Mouse (Mus musculus): Measurements from ENCODE around the gene Wls. TPM values are rescaled to one million over a fixed set of nuclear protein-coding genes. Genes with fewer than 3 reads are reported as not detected.

Wls gene
- 10 to 100 TPM; 25.3 to 30.9 TPM for total RNA-seq (2021)
- long read RNA-seq, experiment 1, transcript Wls-201 (12 exons, 3,559 nt) = major isoform, 17 of 18 reads
- long read RNA-seq, experiment 1, partial matches to known transcripts = 0 of 18 reads
- long read RNA-seq, experiment 1, other reads (novel, unspliced or antisense) = 0 of 18 reads
- long read RNA-seq, experiment 2, transcript Wls-201 (12 exons, 3,559 nt) = major isoform, 20 of 24 reads
- long read RNA-seq, experiment 2, partial matches to known transcripts = 0 of 24 reads
- long read RNA-seq, experiment 2, other reads (novel, unspliced or antisense) = 0 of 24 reads

GRCm38 (mm10) chr3:159839481-159839880, at the start of gene Wls:
Wls (plus strand) TSS chr3:159839672.
- DNase-seq = peak; percentile 68
- intact Hi-C loops (cut with DNase I; ENCODE audit: low total_unique reads) = no loop called here

GRCm38 (mm10) chr3:159789781-159790180, 49.7 kb upstream of the Wls start:
- intact Hi-C loops (cut with DNase I; ENCODE audit: low total_unique reads) = no loop called here
- no peak for DNase-seq

- no peak for DNase-seq
- intact Hi-C loops (cut with DNase I; ENCODE audit: low total_unique reads) = no loop called here
These were observed 7.9 kb upstream of the Wls start for GRCm38 (mm10) chr3:159831535-159831934.

GRCm38 (mm10) chr3:159840002-159840816, 737 bp downstream of the Wls start:
- DNase-seq = peak; percentile 55
- intact Hi-C loops (cut with DNase I; ENCODE audit: low total_unique reads) = no loop called here

- intact Hi-C loops (cut with DNase I; ENCODE audit: low total_unique reads) = no loop called here
- no peak for DNase-seq
These were observed 1.4 kb downstream of the Wls start for GRCm38 (mm10) chr3:159840817-159841390.

GRCm38 (mm10) chr3:159841458-159841857, 2.0 kb downstream of the Wls start:
- intact Hi-C loops (cut with DNase I; ENCODE audit: low total_unique reads) = no loop called here

GRCm38 (mm10) chr3:159843135-159843534, 3.7 kb downstream of the Wls start:
- DNase-seq = no peak
- intact Hi-C loops (cut with DNase I; ENCODE audit: low total_unique reads) = no loop called here

More at GRCm38 (mm10) chr3:159841458-159841857, 2.0 kb downstream of the Wls start:
- DNase-seq = no peak

GRCm38 (mm10) chr3:159847410-159848016, 8.0 kb downstream of the Wls start:
- DNase-seq = no peak
- intact Hi-C loops (cut with DNase I; ENCODE audit: low total_unique reads) = no loop called here

- intact Hi-C loops (cut with DNase I; ENCODE audit: low total_unique reads) = no loop called here
- no peak for DNase-seq
These were observed 8.7 kb downstream of the Wls start for GRCm38 (mm10) chr3:159848156-159848555.

GRCm38 (mm10) chr3:159851476-159851875, 12.0 kb downstream of the Wls start:
- intact Hi-C loops (cut with DNase I; ENCODE audit: low total_unique reads) = no loop called here

GRCm38 (mm10) chr3:159851980-159852379, 12.5 kb downstream of the Wls start:
- intact Hi-C loops (cut with DNase I; ENCODE audit: low total_unique reads) = no loop called here
- no peak for DNase-seq

More at GRCm38 (mm10) chr3:159851476-159851875, 12.0 kb downstream of the Wls start:
- DNase-seq = no peak

GRCm38 (mm10) chr3:159857112-159857511, 17.6 kb downstream of the Wls start:
- no peak for DNase-seq
- intact Hi-C loops (cut with DNase I; ENCODE audit: low total_unique reads) = no loop called here

- intact Hi-C loops (cut with DNase I; ENCODE audit: low total_unique reads) = no loop called here
- DNase-seq = no peak
These were observed 26.2 kb downstream of the Wls start for GRCm38 (mm10) chr3:159865691-159866090.

- DNase-seq = no peak
- intact Hi-C loops (cut with DNase I; ENCODE audit: low total_unique reads) = no loop called here
These were observed 39.5 kb downstream of the Wls start for GRCm38 (mm10) chr3:159878983-159879382.

- no peak for DNase-seq
- intact Hi-C loops (cut with DNase I; ENCODE audit: low total_unique reads) = no loop called here
These were observed 43.9 kb downstream of the Wls start for GRCm38 (mm10) chr3:159883325-159883724.

- intact Hi-C loops (cut with DNase I; ENCODE audit: low total_unique reads) = no loop called here
- DNase-seq = no peak
These were observed 45.3 kb downstream of the Wls start for GRCm38 (mm10) chr3:159884802-159885201.

- DNase-seq = peak; percentile 64
- intact Hi-C loops (cut with DNase I; ENCODE audit: low total_unique reads) = no loop called here
These were observed 45.8 kb downstream of the Wls start for GRCm38 (mm10) chr3:159885271-159885670.

GRCm38 (mm10) chr3:159885781-159886400, 46.4 kb downstream of the Wls start:
- intact Hi-C loops (cut with DNase I; ENCODE audit: low total_unique reads) = no loop called here
- no peak for DNase-seq

- intact Hi-C loops (cut with DNase I; ENCODE audit: low total_unique reads) = no loop called here
- DNase-seq = no peak
These were observed 50.9 kb downstream of the Wls start for GRCm38 (mm10) chr3:159890176-159891056.

Data from gastrocnemius, postnatal 14 days (tissue).